Mouse (Mus musculus) neural tube, embryonic 15.5 days (tissue): Measurements from ENCODE around the gene Scgb1a1. TPM values are rescaled to one million over a fixed set of nuclear protein-coding genes. Genes with fewer than 3 reads are reported as not detected.

Experiments
- polyA plus RNA-seq: library from polyadenylated mRNA; unstranded; fragments of >200 nt; fragmentation: Nextera tagmentation; extraction: Ambion mirVana; gene quantifications from 2 replicates; pipeline ENCODE4 v1.2.1, GENCODE M21; 2015

Gene Scgb1a1
- polyA plus RNA-seq, 1 experiment from 2014 or later, result not detected

Other genes with a start within 250 kb of the Scgb1a1 start
- 414 and 512 TPM in 2 replicates for gene Gng3, start 248.8 kb downstream of the Scgb1a1 start, polyA plus RNA-seq
- 1.1 and 1.4 TPM in 2 replicates for gene Lrrn4cl, start 237.2 kb downstream of the Scgb1a1 start, polyA plus RNA-seq
- gene Ubxn1, start 216.5 kb downstream of the Scgb1a1 start, polyA plus RNA-seq, result 138 and 156 TPM in 2 replicates
- 62.6 and 65.7 TPM in 2 replicates for gene Uqcc3, start 207.0 kb downstream of the Scgb1a1 start, polyA plus RNA-seq
- gene Lbhd1, start 204.2 kb downstream of the Scgb1a1 start, polyA plus RNA-seq, result 44.5 and 47.3 TPM in 2 replicates
- not detected in 2 replicates for gene Gm49403, start 204.0 kb downstream of the Scgb1a1 start, polyA plus RNA-seq
- 40.1 and 48.2 TPM in 2 replicates for gene 1810009A15Rik, start 199.1 kb downstream of the Scgb1a1 start, polyA plus RNA-seq
- gene Gm49416, start 199.0 kb downstream of the Scgb1a1 start, polyA plus RNA-seq, result 0.27 and 0.45 TPM in 2 replicates
- 31.0 and 35.4 TPM in 2 replicates for gene Ints5, start 195.0 kb downstream of the Scgb1a1 start, polyA plus RNA-seq
- gene Ganab, start 189.9 kb downstream of the Scgb1a1 start, polyA plus RNA-seq, result 75.4 and 82.2 TPM in 2 replicates
- 80.4 and 89.1 TPM in 2 replicates for gene B3gat3, start 167.6 kb downstream of the Scgb1a1 start, polyA plus RNA-seq
- 3.0 and 3.2 TPM in 2 replicates for gene Rom1, start 158.6 kb downstream of the Scgb1a1 start, polyA plus RNA-seq
- 13.9 and 17.1 TPM in 2 replicates for gene Eml3, start 158.4 kb downstream of the Scgb1a1 start, polyA plus RNA-seq
- gene Mta2, start 146.1 kb downstream of the Scgb1a1 start, polyA plus RNA-seq, result 94.8 and 117 TPM in 2 replicates
- gene Tut1, start 134.1 kb downstream of the Scgb1a1 start, polyA plus RNA-seq, result 25.4 and 26.0 TPM in 2 replicates
- 291 and 348 TPM in 2 replicates for gene Eef1g, start 120.9 kb downstream of the Scgb1a1 start, polyA plus RNA-seq
- gene Ahnak, start 98.7 kb downstream of the Scgb1a1 start, polyA plus RNA-seq, result 4.4 and 8.0 TPM in 2 replicates
- gene Asrgl1, start 47.7 kb upstream of the Scgb1a1 start, polyA plus RNA-seq, result 31.6 and 32.6 TPM in 2 replicates